Mouse (Mus musculus) gastrocnemius, adult 2 months (tissue): ENCODE measurements at regions not wholly inside any gene's neighbourhood (a gene's known extent, or its start where the extent isn't known, plus 50 kb on each side); places are given as distances from the start of the nearest gene placed in this dataset.

Experiments used
- DNase-seq: peaks from one replicate; pipeline ENCODE4 v3.0.0; 2022
- H3K27ac ChIP-seq: fragments of 200-600 bp; 2 replicates; pipeline ENCODE4 v1.8.1; 2022; ENCODE audit warnings: mild to moderate bottlenecking
- H3K4me3 ChIP-seq: fragments of 200-600 bp; 2 replicates; pipeline ENCODE4 v1.8.1; 2022; ENCODE audit warnings: mild to moderate bottlenecking, moderate library complexity
- CTCF ChIP-seq: fragments of 200-600 bp; IDR thresholded peaks from 2 replicates; pipeline ENCODE4 v1.8.1; 2022; ENCODE audit warnings: antibody characterized with exemption, mild to moderate bottlenecking, moderate library complexity
- intact Hi-C: fragments of 180-260 bp; cut with DNase I; formaldehyde crosslinking; loops from one replicate; pipeline ENCODE4 v1.15.1; 2025

DNA sequence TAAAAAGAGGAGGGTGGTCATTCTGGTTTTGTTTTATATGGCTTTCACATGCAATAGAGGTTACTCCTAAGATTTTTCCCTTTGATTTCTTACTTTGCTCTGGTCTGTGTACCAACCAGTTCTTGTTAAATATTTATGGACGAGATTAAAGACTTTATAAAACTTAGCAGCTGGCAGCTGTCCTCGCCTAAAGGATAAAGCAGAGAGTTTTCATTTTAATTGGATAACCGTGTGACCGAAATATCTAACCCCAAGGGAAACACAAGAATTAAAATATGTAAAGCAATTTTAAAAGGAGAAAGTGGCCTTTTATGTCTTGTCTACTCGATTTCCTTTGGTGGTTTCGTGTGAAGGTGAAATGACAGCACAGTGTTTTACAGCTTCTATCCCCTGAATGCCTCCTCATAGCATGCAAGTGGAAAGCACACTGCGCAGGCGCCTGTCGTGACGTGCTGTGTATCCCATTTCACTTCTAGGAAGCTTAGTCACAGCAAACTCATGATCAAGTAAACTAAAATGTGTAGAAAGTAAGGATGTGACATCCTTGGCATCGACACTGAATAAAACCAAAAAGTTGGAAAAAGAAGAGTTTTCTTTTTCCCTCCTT, 167.4 kb upstream of the Ddx18 start:
- intact Hi-C loops: no loop called here
- no peak overlapping the region for H3K27ac ChIP-seq
- H3K4me3 ChIP-seq: no peak overlapping the region
- TF ChIP-seq CTCF: no peak
- DNase-seq: no peak

DNA sequence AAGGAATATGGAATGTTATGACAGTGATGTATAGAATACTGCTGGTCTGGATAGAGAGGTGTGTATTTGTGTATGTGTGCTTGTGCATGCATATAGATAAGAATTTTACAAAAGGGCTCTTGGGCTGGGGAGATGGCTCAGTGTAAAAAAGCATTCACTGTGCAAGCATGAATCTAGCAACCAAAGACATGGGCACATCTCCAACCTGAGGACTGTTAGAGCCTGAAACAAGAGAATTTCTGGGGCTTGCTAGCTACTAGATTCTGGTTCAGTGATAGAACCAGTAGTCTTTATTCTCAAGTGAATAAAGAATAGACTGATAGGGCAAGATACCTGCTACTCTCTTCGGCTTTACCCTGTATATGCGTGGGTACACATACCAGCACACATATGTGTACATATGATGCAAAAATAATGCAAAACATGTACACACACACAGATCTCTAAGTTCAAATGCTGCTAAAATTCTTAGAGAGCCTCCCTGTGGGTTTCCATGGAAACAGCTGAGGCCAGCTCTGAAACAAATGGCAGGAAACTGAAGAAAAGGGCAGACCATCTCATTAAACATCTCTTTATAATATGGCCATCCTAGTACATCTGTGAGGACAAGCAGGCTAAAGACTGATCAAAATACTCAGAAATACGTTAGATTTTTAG, 166.8 kb upstream of the Ddx18 start:
- no peak for TF ChIP-seq CTCF
- Histone ChIP-seq H3K27ac (no peak overlapping the region), H3K4me3 (no peak overlapping the region)
- no peak for DNase-seq
- intact Hi-C loops: no loop called here

DNA sequence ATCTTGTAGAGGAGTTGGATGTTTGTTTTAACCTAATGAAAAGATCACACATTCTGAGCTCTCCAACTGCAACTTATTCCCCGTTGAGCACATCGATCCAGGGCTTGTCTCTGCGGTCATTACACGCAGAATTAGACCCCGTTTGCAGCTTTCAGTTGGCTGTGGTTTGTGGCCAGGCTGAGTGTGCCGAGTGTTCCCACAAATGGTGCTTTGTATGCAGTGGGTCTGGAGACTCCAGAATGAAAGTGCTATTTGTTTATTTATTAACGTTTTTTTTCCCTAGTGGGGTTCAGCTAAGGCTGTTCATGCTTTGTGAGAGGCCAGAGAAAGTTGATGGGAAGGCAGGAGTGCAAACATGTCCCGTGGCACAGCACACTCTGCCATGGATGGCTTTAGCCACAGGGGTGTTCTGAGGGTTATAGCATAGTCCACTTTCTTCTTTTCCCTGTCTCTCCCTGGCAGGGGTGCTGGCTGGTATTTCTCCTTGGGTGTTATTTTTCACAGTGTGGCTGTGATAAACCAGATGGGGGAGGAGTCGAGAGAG, 141.6 kb upstream of the Ddx18 start:
- TF ChIP-seq CTCF: no peak
- Histone ChIP-seq H3K27ac (no peak overlapping the region), H3K4me3 (no peak overlapping the region)
- intact Hi-C loops: loop anchor here (5.0 kb wide), 1 partner anchor 107 kb away; no protein-coding TSS in a partner anchor
- no peak for DNase-seq

DNA sequence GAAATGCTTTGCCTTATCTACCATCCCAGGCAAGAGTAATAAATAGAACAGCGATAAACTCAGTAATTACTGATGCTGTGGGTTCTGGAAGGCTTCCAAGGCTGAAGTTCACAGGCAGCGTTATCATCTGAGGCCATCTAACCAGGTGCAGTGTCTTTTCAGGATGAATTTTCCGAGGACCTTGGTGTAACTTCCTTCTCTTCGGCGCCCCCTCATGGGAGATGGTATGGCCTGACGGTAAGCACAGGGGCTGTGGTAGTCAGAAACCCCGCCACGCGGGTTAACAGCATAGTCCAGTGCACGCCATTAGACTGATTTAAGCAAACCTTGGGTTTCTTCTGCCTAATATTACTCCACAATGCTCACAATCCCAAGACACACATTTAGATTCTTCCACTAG, 140.5 kb upstream of the Ddx18 start:
- intact Hi-C loops: loop anchor here (5.0 kb wide), 1 partner anchor 106 kb away; no protein-coding TSS in a partner anchor
- TF ChIP-seq CTCF: peak; percentile 31; the same call in 1 of the 2 replicates

DNA sequence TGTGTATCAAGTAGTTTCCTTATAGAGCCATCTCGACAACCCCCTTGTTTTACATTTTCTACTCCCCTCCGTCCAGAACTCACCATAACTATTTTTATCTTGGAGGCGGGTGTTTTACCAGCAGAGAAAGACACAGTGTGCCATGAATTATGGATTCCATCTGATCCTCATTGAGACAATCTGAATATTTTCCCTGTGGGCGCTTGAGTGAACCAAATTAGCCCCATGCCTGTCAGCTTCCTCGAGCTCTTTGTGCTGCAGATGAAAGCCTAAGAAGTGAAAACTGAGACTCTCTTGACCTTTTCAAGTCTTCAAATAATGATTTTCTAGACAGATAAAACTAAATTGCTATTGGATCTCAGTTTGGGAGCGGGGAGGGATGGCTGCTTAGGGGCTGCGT, 134.0 kb upstream of the Ddx18 start:
- intact Hi-C loops: no loop called here
- Histone ChIP-seq H3K27ac (no peak overlapping the region), H3K4me3 (no peak overlapping the region)
- DNase-seq: no peak
- no peak for TF ChIP-seq CTCF

More for the DNA sequence above, 140.5 kb upstream of the Ddx18 start:
- Histone ChIP-seq H3K27ac (no peak overlapping the region), H3K4me3 (no peak overlapping the region)
- no peak for DNase-seq

DNA sequence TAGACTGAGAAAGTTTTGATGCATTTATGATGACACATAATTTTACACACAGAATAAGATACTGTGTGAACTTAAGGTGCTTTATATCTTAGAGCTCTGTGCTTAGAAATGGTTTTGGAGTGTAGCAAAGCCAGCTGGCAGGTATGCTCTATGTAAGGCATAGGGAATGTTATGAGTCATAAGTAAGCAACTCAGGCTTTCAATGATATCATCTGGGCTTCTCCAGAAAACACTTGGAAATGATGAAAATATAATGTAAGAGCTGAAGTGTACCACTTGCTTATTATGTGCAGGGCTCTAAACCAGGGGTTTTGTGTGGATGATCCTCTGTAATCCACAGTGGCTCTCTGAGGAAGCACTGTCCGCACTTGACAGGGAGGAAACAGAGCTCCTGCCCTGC, 86.1 kb upstream of the Ddx18 start:
- no peak for DNase-seq
- no peak overlapping the region for H3K4me3 ChIP-seq
- TF ChIP-seq CTCF: no peak
- intact Hi-C loops: no loop called here
- no peak overlapping the region for H3K27ac ChIP-seq

DNA sequence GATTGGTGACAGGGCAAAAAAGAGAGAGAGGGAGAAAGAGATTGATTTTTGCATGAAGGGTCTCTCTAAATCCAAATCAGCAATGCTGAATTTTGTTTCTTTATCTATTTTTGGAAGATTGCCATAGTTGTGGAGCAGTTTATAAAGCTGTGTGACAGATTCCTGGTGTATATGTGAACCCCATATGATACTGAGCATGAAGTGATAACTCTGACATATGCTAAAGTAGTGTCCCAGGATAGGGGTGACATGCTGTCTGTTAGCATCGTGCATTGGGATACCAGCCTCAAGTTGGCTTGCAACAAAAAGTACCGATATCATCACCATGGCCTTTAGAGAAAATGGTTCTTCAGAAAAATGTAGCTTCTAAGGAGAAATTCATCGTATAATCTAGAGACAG, 82.3 kb upstream of the Ddx18 start:
- TF ChIP-seq CTCF: no peak
- no peak for DNase-seq
- Histone ChIP-seq H3K4me3 (no peak overlapping the region), H3K27ac (no peak overlapping the region)
- intact Hi-C loops: no loop called here

DNA sequence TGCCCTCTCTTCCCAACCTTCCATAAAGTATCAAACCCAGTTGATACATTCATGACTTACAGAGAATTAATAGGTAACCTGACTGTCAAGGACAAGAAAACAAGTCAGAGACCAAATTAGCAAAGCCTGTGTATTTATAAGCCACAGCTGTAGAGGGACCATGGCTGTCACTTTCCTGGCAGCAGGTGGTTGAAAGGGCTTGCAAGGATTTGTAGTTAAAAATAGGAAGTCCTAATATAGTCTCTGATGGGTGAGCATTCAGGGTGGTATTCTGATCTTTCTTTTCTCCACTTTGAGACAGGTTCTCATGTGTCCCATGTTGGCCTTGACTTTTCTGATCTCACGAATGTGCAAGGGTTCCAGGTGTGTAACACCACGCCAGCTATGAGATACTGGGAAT, 63.7 kb upstream of the Ddx18 start:
- intact Hi-C loops: no loop called here
- Histone ChIP-seq H3K4me3 (no peak overlapping the region), H3K27ac (peak overlapping the region; percentile 74)
- peak; percentile 27 for DNase-seq
- no peak for TF ChIP-seq CTCF

DNA sequence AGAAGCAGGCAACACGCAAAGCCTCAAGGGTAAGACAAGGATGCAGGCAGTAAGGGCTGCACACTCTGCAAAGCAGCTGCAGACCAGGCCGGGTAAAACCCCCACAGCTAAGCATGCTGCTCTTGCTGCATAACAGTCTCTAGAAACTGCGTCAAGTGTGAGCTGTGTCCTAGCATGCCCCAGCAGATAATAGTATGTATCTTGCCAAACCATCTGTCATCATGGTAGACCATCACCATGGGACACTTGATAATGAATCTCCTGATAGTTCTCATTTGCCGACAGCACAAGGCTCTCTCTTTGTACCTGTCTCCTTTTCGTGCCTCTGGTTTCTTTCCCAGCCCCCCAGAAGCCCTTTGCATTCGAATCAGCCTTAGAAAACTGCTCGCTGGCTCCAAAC, 52.5 kb upstream of the Ddx18 start:
- no peak overlapping the region for H3K4me3 ChIP-seq
- intact Hi-C loops: no loop called here
- H3K27ac ChIP-seq: no peak overlapping the region
- no peak for DNase-seq
- no peak for TF ChIP-seq CTCF

DNA sequence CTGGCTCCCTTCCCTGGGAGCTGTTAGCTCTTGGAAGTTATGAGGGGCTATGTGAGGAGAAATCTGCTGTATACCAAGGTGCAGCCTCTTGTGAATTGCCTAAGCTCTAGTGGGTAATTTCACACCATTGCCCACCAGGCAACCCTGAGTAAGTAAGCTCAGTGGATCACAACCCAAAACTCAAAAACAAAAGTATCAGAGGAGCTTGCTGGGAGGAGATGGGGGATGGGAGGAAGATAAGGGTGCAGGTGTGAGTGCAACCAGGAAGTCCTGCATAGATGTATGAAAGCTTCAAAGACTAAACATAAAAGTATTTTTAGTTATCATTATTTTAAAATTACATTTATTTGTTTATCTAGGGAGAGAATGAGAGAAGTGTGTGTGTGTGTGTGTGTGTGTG, 50.8 kb upstream of the Ddx18 start:
- DNase-seq: no peak
- no peak overlapping the region for H3K4me3 ChIP-seq
- no peak for TF ChIP-seq CTCF
- intact Hi-C loops: no loop called here
- H3K27ac ChIP-seq: no peak overlapping the region
